Mouse (Mus musculus) lung, postnatal 36 days (tissue): Measurements from ENCODE around the gene Lsm10.
A peak's percentile ranks its signal among the peaks of the same experiment; 100 is the strongest.
"Not testable (repeated sequence)": the region's sequence is repeated elsewhere in the genome, so short reads cannot be mapped to it uniquely, and the experiment has no call there.

Source experiments
- DNase-seq: peaks from one replicate; pipeline ENCODE4 v3.0.0; 2022; ENCODE audit warnings: mixed read lengths

Gene Lsm10

DNA sequence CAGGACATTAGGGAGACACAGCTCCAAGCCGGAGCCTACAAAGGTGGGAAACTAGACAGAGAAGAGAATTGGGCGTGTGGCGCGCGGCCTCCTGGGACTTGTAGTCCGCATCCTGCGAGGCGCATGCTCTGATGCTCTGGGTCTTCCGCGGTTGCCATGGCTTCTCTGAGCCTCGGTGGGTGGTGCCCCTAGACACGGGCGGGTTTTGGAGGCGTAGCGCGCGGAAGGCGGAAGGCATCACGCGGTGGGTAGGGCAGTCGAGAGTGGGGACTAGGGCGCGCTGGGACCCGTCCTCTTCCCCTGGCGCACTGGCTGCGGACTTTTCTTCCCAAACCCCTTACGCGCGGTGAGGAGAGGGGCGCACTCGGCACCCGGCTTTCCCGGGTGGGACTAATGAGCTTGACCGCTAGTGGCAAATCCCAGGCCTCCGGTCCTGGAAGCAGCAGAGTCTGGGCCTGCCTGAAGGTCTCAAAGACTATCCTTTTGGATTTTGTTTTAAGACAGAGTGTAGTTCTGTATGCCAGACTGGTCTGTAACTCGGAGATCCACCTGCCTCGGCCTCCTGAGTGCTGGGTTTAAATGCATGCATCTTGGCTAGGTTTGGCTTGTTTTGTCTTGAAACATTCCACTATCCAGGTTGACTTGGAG lies at the start of gene Lsm10:
Lsm10 (plus strand) TSS at position 160 of the 648 bp plus-strand sequence.
- peak; percentile 99 for DNase-seq

DNA sequence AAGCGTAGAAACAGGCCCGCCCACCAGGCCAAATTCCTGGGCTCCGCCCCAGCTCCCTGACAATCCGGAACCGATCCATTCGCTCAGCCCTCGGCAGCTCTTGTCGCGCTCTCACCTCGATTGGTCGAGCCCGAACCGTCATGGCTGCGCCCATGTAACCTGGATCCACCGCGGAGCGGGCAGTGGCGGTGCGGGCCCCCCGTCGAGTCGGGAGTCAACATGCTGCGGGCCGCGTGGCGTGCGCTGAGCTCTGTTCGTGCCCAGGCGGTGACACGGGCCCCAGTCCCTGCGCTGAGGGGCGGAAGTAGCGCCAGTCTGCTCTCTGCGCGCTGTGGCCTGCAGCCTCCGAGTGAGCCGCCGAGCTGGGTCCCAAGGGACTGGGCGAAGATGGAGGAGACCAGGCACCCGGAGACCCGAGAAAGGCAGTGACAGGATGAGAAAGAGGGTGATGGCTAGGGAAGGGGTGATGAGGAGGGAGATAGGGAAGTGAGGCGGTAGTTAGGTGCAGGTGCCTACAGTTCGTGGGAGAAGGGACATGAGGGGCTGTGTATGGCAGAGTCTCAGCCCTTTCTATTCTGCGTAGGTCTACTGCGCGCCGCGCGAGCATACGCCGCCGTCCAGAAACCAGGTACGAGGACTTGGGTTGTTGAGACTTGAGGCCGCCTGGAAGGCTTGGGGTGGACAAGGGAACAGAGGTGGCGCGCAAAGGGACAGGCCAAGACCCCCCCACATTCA lies 49.4 kb upstream of the Lsm10 start, which contains the start of gene Mrps15:
Mrps15 (plus strand) TSS at position 75 of the 735 bp plus-strand sequence.
- peak; percentile 94 for DNase-seq

DNA sequence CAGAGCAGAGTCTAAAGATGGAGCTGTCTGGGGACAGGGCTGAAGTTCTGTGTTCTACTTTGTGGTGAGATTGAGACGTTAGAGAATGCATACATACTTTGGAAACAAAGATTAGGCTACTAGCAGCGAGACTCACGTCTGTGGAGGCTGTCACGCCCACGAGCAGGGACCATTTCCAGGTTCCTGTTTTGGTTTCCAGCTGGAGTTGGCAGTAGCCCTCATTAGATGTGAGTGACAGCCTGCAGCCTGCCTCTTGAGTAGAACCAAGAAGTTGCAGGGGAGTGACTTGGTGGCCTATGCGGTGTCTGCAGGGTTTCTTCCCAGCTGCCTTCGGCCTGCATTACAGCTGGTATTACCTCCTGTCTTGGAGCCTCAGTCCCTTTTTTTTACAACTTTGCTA lies 44.8 kb upstream of the Lsm10 start:
- peak; percentile 76 for DNase-seq

DNA sequence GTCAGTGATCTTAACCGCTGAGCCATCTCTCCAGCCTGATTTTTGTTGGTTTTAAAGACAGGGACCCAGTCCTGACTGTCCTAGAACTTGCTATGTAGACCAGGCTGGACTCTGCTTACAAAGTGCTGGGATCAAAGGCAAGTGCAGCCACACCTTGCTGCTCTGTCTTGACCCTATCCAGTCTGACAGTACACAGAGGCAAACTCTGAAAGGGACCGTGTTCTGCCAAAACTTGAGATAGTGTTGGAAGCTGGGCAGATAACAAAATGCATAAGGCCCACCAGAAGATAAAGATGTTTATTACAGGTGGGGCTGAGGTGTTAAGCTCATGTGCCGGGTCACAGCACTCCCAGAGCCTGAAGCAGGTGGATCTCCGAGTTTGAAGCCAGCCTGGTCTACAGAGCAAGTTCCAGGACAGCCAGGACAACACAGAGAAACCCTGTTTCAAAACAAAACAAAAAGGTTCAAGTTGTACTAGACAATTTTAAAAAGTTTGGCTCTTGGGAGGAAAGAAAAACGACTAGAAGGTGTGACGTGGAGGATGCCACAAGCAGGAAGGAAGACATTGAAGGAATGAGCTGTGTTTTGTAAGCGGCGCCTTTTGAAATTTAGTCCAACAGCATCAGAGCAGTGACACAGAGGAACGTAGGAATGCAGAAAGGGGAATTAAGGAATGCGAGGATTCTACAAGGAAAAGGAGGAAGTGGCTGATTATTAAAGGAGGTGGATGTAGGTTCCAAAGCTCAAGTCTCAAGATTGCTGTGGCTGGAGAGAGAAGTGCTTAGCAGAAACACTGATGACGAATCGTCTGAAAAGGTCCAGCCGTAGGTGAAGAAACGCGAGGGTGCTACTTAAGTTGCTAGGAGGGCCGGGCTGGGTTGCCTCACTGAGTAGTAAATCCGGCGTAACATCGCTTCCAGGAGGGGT lies 39.0 kb upstream of the Lsm10 start:
- DNase-seq = no peak

DNA sequence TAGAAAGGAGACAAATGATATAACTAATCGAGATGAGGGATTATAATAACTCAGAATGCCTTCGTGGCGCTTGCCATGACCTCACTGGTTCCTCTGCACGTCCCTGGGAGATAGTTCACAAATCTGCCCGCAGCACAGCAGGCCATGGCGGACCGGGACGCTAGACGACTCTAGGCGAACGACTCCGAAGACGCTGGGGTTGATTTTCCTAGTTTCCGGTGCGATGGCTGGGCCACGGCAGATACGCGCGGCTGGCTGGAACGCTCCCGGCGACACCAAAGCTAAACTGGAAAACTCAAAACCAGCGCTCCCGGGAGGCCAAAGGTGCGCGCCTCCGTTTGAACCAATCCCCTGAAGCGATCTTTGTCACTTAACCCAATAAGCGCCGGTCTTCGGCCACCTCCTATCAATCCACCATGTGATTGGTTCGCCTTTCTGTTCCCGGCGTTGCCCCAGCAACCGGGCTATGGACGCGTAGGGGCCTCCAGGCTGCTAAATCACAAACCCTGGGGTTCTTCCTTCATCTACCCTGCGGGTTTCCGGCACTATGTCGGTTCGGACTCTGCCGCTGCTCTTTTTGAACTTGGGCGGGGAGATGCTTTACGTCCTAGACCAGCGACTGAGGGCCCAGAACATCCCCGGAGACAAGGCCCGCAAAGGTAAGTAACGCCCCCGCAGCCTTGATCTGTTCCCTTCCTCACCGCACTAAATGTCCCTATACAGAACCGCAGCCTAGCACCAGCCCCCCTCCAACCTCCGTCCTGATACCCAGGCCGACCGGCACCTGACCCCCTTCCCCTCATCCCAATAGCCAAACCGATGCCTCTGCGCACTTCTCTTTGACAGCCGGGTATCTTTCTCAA lies 38.1 kb upstream of the Lsm10 start, which contains the start of gene Oscp1:
Oscp1 (plus strand) TSS at position 432 of the 863 bp plus-strand sequence.
- peak; percentile 95 for DNase-seq

DNA sequence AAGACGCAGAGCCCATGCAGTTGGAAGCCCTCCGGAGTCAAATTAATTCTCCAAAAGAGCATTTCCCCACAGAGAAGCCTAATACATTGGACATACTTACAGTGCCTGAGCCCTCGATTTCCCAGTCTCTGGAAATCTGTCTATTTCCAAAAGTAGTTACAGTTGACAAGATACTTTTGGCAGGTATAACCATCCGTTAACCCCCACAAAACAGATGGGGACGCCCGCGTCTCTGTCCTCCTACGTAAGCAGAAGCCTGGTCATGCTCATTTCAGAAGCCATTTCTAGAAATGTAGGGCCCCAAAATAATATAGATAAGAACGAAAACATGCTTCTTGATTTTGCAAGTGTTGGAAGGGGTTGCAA lies 37.4 kb upstream of the Lsm10 start:
- no peak for DNase-seq

DNA sequence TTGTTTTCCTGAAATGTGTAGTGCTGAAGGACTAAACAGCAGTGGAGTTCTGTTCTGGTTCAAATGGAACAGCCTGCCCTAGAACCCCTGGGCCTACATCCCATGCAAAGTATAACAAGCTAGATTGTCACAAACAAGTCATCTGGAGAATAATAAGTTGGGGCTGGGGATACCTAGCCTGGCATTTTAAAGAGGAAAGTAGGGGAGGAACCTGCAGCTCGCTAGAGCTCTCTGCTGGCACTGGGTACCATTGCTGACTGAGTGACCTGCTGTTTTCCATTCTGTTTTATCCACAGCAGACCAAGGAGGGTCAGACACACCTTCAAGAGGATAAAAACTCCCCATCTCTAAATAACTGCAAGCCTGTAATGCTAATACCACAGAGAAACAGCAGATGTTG lies 33.6 kb upstream of the Lsm10 start:
- DNase-seq = peak; percentile 40

DNA sequence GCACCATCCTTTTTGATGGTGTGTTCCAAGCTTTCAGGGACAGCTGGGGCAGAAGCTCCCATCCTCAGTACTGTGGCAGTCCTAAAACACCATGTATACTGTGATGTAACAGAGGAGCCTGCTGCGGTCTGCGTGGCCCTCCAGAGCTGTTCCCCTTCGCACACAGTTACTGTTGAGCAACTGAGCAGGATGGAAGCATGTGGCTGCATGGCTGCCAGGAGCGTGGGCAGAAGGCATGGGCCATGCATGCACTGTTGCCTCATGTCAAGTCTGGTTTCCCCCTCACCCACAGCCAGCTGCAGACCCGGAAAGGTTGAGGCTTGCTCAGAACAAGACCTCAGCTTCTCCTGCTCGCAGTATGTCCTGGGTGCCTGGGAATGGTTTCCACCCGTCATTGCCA lies 31.2 kb upstream of the Lsm10 start:
- DNase-seq = peak; percentile 68

DNA sequence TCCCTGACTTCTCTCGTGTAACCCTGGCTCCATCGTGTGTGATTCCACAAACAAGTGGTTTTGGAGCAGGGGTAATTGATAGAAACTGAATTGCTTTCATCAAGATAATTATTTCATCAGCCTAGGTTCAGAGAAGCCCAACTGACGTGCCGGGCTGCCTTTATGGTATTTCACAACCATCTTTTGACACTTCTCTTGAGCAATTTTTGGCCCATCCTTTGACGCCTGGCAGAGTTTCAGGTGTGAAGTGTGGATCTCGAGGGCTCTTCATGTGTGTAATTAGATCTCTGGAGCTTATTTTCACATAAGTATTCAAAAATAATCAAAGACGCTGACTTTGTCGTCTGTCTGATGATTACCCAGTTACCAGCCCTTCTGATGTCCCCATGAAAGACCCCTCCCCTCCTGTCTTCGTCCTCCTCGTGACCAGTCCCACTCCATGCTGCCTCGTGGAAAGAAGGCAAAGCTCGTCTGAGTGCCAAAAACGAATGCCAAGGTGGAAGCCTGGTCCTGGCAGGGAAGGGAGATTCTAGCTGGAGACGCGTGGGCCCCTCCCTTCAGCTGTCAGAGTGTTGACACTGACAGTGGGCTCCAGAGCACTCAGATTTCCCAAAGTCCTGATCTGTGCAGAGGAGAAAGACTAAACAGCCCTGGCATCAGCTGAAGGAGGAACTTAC lies 28.9 kb upstream of the Lsm10 start:
- peak; percentile 76 for DNase-seq

DNA sequence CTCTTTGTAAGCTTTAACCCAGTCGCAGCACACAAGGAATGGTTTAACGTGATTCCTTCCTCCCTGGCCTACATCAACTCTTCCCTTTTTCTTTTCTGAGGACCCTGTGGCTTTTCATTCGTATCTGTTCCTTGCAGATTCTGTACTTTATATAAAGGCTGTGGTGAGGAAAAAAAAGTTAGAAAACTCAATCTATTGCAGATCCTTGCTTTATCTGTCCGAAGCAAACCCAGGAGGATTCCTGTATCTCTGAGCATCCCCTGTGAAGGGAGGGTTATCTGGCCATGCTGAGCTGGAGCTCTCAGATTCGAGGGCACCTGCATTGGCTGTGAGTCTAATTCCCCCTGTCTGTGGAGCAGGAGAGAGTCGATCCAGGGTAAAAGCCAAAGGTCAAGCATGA lies 27.6 kb upstream of the Lsm10 start:
- no peak for DNase-seq

DNA sequence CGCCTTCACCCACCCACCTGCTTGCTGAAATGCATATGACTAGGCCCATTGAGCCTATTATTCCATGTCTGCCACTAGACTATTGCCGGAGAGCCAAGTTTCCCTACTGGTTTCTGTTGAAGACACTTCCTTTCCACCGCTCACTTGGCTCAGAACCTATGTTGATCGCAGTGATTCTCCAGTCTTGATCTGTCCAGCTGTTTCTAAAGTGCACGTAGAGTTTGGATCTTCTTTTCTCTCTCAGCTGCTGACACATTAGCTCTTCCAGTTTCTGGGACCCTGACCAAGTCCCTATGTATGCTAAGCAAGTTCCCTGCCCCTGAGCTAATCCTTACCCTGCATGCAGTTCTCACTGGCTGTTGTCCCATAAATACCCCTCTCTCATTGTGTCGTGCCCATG lies 18.6 kb upstream of the Lsm10 start:
- DNase-seq = peak; percentile 29

DNA sequence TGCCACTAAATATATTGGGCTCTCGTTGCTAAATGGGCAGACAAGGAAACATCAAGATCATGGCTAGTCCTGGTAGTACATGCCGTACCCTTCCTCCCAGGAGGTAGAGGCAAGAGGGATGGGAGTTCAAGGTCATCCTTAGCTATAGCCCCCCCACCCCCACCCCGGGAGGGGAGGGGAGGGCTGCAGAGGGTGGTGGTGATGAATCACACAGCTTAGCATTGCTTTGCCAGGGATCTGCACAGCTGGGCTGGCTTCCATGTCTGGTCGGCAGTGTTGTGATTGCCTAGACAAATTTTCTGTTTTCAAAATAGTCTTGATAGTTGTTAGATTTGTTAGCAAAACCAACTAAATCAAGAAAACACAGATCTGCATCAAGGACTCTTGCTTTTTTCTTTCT lies 17.2 kb upstream of the Lsm10 start:
- no peak for DNase-seq

DNA sequence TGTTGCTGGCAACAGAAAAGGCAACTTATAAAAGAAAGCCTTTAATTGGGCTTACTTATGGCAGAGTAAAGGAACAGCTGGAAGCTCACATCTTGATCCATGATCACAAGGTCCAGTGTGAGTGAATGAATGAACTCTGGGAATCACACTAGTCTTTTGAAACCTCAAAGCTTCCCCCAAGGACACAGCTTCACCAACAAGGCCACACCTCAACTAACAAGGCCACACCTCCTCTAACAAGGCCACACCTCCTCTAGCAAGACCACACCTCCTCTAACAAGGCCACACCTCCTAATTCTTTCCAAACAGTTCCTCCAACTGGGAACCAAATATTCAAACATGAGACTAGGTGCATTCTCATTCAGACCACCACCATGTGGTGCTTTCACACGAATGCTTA lies 14.8 kb upstream of the Lsm10 start:
- no peak for DNase-seq

DNA sequence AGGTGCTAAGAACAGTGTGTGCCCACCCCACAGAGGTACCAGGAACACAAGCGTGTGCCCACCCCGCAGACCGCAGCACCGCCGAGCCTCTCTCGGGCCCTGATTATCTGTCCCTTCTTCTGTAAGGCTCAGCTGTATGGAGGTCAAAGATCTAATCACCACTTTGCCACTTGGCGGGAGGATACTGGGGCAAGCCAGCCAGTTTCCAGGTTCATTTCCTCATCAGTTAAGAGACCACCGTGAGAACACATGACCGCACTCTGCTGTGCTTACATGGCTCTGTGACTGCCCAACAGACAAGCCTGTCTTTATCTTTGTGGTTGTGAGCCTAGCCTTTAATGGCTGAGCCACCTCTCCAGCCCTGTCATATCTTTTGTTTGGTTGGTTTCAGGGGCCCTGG lies 13.4 kb upstream of the Lsm10 start:
- no peak for DNase-seq

DNA sequence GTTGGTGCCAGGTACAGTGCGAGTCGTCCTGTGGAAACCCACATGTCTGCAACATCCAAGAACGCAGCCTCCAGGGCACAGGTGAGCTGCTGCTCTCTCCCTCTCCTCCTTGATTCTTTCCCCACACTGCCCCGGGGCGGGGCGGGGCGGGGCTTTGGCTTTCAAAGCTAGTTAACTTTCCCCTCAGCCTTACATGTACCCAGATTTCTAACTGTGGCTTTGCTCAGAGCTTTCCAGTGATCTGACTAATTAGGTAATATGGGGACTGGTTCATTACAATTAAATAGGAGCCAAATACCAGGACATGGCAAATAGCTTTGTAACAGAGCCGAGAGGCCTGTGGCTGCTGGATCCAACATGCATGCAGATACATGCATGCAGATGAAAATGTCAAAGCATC lies 12.0 kb upstream of the Lsm10 start:
- DNase-seq = no peak

DNA sequence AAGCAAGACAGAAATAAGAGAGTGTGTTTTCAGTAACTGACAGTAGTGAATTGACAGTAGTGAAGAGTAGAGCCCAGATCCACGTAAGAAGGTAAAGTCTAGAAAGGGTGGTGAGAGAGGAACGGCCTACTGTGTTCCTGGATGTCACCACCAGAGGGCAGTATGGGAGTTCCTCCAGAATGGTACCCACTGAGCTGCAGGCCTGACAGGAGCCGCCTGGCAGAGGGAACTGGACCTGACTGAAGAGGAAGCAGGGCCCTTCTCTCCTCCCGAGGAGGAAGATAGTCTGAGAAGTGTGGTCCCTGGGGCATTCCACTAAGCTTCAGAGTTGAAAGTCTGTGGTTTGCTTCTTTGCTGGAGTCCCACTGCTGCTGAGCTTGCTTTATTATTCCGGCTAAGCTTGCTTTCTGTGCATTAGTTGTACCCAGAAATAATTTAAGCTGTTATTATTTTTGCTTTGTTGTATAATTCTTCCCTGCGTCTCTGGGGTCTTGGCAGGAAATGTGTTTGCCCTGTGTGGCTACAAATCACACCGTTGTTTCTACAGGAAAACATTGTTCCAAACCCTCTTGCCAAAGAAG lies 10.3 kb upstream of the Lsm10 start:
- DNase-seq = peak; percentile 92

DNA sequence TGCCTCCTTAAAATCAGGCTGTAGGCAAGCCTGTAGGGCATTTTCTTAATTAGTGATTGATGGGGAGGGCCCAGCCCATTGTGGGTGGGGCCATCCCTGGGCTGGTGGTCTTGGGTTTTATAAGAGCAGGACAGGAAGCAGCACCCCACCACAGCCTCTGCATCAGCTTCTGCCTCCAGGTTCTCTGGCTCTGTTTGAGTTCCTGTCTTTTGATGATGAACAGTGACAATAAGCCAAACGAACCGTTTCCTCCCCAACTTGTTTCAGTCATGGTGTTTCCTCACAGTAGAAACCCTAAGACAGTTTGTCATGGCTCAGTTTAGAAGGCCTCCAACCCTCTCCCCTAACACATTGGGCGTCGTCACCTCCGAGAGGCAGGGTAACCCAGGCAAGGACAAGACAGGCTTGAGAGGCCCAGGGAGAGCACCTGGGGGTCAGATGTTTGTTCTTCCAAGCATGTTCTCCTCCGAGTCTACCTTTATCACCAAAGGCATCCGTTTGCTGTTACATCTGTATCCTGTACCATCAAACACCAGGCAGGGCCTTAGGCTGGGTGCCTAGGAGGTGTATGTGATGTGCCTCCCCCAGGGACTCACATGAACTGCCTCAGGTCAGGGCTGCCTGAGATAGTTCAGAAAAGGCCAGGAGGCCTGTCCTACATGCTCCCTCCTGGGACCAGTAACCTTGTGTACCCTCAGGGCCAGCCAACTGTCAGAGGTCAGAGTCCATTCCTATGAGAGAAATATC lies 6.1 kb upstream of the Lsm10 start:
- DNase-seq = no peak

DNA sequence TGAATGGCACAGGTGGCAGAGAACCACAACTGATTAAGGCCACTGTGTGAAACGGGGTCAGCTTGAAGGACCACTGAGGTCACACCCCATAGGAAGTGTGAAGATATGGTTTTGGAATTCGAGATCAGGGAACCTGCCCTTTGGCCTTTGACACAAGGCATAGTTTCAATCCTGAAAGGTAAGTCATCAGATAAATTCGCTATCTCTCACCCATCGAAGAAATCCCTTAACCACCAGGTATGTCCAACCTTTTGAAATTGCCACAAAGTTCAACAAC lies 5.6 kb upstream of the Lsm10 start:
- DNase-seq = no peak

DNA sequence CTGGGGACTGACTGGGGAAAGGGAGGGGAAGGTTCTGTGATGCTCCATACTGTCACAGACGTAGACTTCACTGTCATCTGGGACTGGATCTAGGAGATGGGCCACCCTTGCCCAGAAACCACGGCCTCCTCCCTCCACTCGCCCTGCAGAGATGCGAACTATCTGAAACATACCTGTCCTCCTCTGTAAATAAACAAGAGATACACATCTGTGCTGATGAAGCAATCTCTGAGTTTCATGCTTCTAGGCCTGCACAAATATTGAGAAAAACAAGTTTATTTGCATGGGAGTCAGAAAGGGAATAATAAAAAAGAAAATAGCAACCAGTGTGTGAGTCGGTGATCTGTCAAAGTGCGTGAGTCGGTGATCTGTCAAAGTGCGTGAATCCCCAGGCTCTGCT lies 4.5 kb upstream of the Lsm10 start:
- DNase-seq = no peak

DNA sequence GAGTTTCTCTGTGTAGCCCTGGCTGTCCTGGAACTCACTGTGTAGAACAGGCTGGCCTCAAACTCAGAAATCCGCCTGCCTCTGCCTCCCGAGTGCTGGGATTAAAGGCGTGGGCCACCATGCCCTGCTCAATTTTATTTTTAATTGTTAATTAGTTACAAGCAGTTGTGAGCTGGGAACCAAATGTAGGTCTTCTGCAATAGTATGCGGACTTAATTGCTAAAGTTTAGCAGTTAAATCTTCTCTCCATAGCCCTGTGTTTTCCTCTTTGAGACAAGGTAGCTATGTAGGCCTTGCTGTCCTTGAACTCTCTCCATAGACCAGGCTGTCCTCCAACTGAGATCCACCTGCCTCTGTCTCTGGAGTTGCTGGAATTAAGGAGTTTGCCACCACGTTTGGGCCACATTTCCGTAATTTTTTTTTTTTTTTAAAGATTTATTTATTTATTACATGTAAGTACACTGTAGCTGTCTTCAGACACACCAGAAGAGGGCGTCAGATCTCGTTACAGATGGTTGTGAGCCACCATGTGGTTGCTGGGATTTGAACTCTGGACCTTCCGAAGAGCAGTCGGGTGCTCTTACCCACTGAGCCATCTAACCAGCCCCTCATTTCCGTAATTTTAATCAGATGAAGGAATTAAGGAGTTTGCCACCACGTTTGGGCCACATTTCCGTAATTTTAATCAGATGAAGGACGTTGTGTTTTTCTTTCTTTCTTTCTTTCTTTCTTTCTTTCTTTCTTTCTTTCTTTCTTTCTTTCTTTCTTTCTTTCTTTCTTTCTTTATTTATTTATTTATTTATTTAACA lies 597 bp upstream of the Lsm10 start:
- not testable (repeated sequence) for DNase-seq
